Mouse (Mus musculus) spleen, adult 2 months (tissue): ENCODE results near the gene Angptl8.

ENCODE experiments used
- CTCF ChIP-seq: fragments of 200-500 bp; IDR thresholded peaks from 2 replicates; pipeline ENCODE4 v1.5.1; 2011; ENCODE audit warnings: mild to moderate bottlenecking, inconsistent platforms; ENCODE audit not compliant: insufficient read depth, insufficient read length, insufficient replicate concordance; ENCODE audit errors: extremely low read depth
- POLR2A ChIP-seq: fragments of 200-500 bp; IDR thresholded peaks from 2 replicates; pipeline ENCODE4 v1.6.1; 2011; ENCODE audit warnings: low read depth, low read length, inconsistent platforms

GRCm38 (mm10) chr9:21872204-21872603 is 36.9 kb downstream of the Angptl8 start:
- TF ChIP-seq POLR2A (no peak), CTCF (no peak)
